Mouse (Mus musculus): ENCODE measurements around the gene Ddb1. TPM values are rescaled to one million over a fixed set of nuclear protein-coding genes. Genes with fewer than 3 reads are reported as not detected.
A peak's percentile ranks its signal among the peaks of the same experiment; 100 is the strongest.
"Not testable (repeated sequence)": the region's sequence is repeated elsewhere in the genome, so short reads cannot be mapped to it uniquely, and the experiment has no call there.

Ddb1 gene
- polyA plus RNA-seq (2015; fragmentation: Nextera tagmentation; extraction: Ambion mirVana), result 194 and 213 TPM in 2 replicates

- Histone ChIP-seq H3K27ac (replicated peaks) (peak within 1 kb of the TSS; percentile 91), H3K9me3 (replicated peaks) (no peaks in the 10 kb centered on the region), H3K4me3 (replicated peaks) (peak within 1 kb of the TSS; percentile 99), H3K4me2 (peak within 1 kb of the TSS; percentile 59), H3K27me3 (replicated peaks) (no peaks in the 10 kb centered on the region), H3K9ac (replicated peaks) (peak within 1 kb of the TSS; percentile 98), H3K36me3 (peaks cover 28% of the 10 kb centered on the region), H3K4me1 (peaks cover 57% of the 10 kb centered on the region)
- ATAC-seq (ENCODE audit: low FRiP score), result peak; percentile 97
- WGBS, result under 1% methylated on average over 49 of the region's 49 CpGs
These were observed at the start of gene Ddb1, which contains the start of gene Tkfc for GRCm38 (mm10) chr19:10605293-10605900. TSS of gene Ddb1 (plus strand) at chr19:10605327. TSS of gene Tkfc (minus strand) at chr19:10605654.

- Histone ChIP-seq H3K4me1 (peaks cover 22% of the 10 kb centered on the region), H3K4me3 (replicated peaks) (peak within 1 kb of the TSS; percentile 66), H3K27me3 (replicated peaks) (no peaks in the 10 kb centered on the region), H3K36me3 (peaks cover 23% of the 10 kb centered on the region), H3K9me3 (replicated peaks) (no peaks in the 10 kb centered on the region), H3K27ac (replicated peaks) (peak within 1 kb of the TSS; percentile 87), H3K4me2 (peak within 1 kb of the TSS; percentile 81), H3K9ac (replicated peaks) (peak within 1 kb of the TSS; percentile 70)
- WGBS, result 1% methylated on average over 43 of the region's 43 CpGs
- peak; percentile 98 for ATAC-seq (ENCODE audit: low FRiP score)
These were observed 49.3 kb upstream of the Ddb1 start, which contains the start of gene Tmem216 for GRCm38 (mm10) chr19:10555624-10556510. TSS of gene Tmem216 (minus strand) at chr19:10556238.

- no peaks in the 10 kb centered on the region for H3K27me3 ChIP-seq (replicated peaks)
- H3K27ac ChIP-seq (replicated peaks), result no peak overlapping the region
- no peak overlapping the region for H3K9ac ChIP-seq (replicated peaks)
- peaks cover 11% of the 10 kb centered on the region for H3K36me3 ChIP-seq
- peaks cover 22% of the 10 kb centered on the region for H3K4me1 ChIP-seq
- 75% methylated on average over 2 of the region's 2 CpGs for WGBS
- ATAC-seq (ENCODE audit: low FRiP score), result no peak
- no peak overlapping the region for H3K4me2 ChIP-seq
- H3K4me3 ChIP-seq (replicated peaks), result no peak overlapping the region
- no peaks in the 10 kb centered on the region for H3K9me3 ChIP-seq (replicated peaks)
These were observed 48.1 kb upstream of the Ddb1 start for GRCm38 (mm10) chr19:10557001-10557400.

GRCm38 (mm10) chr19:10557430-10557829 is 47.7 kb upstream of the Ddb1 start:
- no peak overlapping the region for H3K4me3 ChIP-seq (replicated peaks)
- ATAC-seq (ENCODE audit: low FRiP score), result no peak
- no peaks in the 10 kb centered on the region for H3K9me3 ChIP-seq (replicated peaks)
- H3K4me2 ChIP-seq, result no peak overlapping the region
- 65% methylated on average over 2 of the region's 2 CpGs for WGBS
- peaks cover 22% of the 10 kb centered on the region for H3K4me1 ChIP-seq
- H3K9ac ChIP-seq (replicated peaks), result no peak overlapping the region
- H3K27ac ChIP-seq (replicated peaks), result no peak overlapping the region
- no peaks in the 10 kb centered on the region for H3K27me3 ChIP-seq (replicated peaks)
- H3K36me3 ChIP-seq, result peaks cover 7% of the 10 kb centered on the region; the same call in 1 of the 2 replicates

- H3K27me3 ChIP-seq (replicated peaks); ATAC-seq (ENCODE audit: low FRiP score): not testable (repeated sequence)
- 79% methylated on average over 4 of the region's 4 CpGs for WGBS
These were observed 47.2 kb upstream of the Ddb1 start for GRCm38 (mm10) chr19:10557837-10558375.

GRCm38 (mm10) chr19:10560108-10560507 is 45.0 kb upstream of the Ddb1 start:
- WGBS, result 40% methylated on average over 5 of the region's 5 CpGs
- H3K4me1 ChIP-seq, result peaks cover 12% of the 10 kb centered on the region
- no peak overlapping the region for H3K27ac ChIP-seq (replicated peaks)
- no peak overlapping the region for H3K4me2 ChIP-seq
- H3K9ac ChIP-seq (replicated peaks), result no peak overlapping the region
- H3K4me3 ChIP-seq (replicated peaks), result no peak overlapping the region
- no peak for ATAC-seq (ENCODE audit: low FRiP score)
- H3K27me3 ChIP-seq (replicated peaks), result no peaks in the 10 kb centered on the region
- no peaks in the 10 kb centered on the region for H3K36me3 ChIP-seq
- H3K9me3 ChIP-seq (replicated peaks), result no peaks in the 10 kb centered on the region

More at GRCm38 (mm10) chr19:10557837-10558375, 47.2 kb upstream of the Ddb1 start:
- not testable (repeated sequence) for H3K4me3 ChIP-seq (replicated peaks); H3K9ac ChIP-seq (replicated peaks); H3K9me3 ChIP-seq (replicated peaks); H3K27ac ChIP-seq (replicated peaks); H3K4me2 ChIP-seq; H3K36me3 ChIP-seq
- peaks cover 22% of the 10 kb centered on the region for H3K4me1 ChIP-seq

- no peaks in the 10 kb centered on the region for H3K27me3 ChIP-seq (replicated peaks)
- H3K9me3 ChIP-seq (replicated peaks), result no peaks in the 10 kb centered on the region
- H3K4me3 ChIP-seq (replicated peaks), result no peak overlapping the region
- H3K4me1 ChIP-seq, result peaks cover 3% of the 10 kb centered on the region; the same call in 1 of the 2 replicates
- no peak overlapping the region for H3K27ac ChIP-seq (replicated peaks)
- H3K9ac ChIP-seq (replicated peaks), result no peak overlapping the region
- ATAC-seq (ENCODE audit: low FRiP score), result no peak
- H3K4me2 ChIP-seq, result no peak overlapping the region
- 71% methylated on average over 6 of the region's 6 CpGs for WGBS
- no peaks in the 10 kb centered on the region for H3K36me3 ChIP-seq
These were observed 43.4 kb upstream of the Ddb1 start for GRCm38 (mm10) chr19:10561558-10562314.

GRCm38 (mm10) chr19:10562351-10562750 is 42.8 kb upstream of the Ddb1 start:
- ATAC-seq (ENCODE audit: low FRiP score), result no peak
- H3K9ac ChIP-seq (replicated peaks), result no peak overlapping the region
- H3K27me3 ChIP-seq (replicated peaks), result no peaks in the 10 kb centered on the region
- no peak overlapping the region for H3K4me3 ChIP-seq (replicated peaks)
- no peaks in the 10 kb centered on the region for H3K9me3 ChIP-seq (replicated peaks)
- 75% methylated on average over 5 of the region's 5 CpGs for WGBS
- no peak overlapping the region for H3K27ac ChIP-seq (replicated peaks)
- H3K4me1 ChIP-seq, result no peaks in the 10 kb centered on the region
- no peak overlapping the region for H3K4me2 ChIP-seq
- H3K36me3 ChIP-seq, result no peaks in the 10 kb centered on the region

- Histone ChIP-seq H3K27me3 (replicated peaks) (no peaks in the 10 kb centered on the region), H3K27ac (replicated peaks) (no peak overlapping the region), H3K9me3 (replicated peaks) (no peaks in the 10 kb centered on the region), H3K36me3 (0 out of 2 replicates have a peak, but pooled peaks cover 7% of the 10 kb centered on the region), H3K4me1 (no peaks in the 10 kb centered on the region), H3K4me3 (replicated peaks) (no peak overlapping the region), H3K9ac (replicated peaks) (no peak overlapping the region), H3K4me2 (no peak overlapping the region)
- no peak for ATAC-seq (ENCODE audit: low FRiP score)
- 86% methylated on average over 6 of the region's 6 CpGs for WGBS
These were observed 40.8 kb upstream of the Ddb1 start for GRCm38 (mm10) chr19:10564278-10564677.

- no peak overlapping the region for H3K27ac ChIP-seq (replicated peaks)
- no peaks in the 10 kb centered on the region for H3K4me1 ChIP-seq
- H3K4me3 ChIP-seq (replicated peaks), result no peak overlapping the region
- H3K9ac ChIP-seq (replicated peaks), result no peak overlapping the region
- H3K36me3 ChIP-seq, result peaks cover 15% of the 10 kb centered on the region
- WGBS, result 82% methylated on average over 4 of the region's 4 CpGs
- no peaks in the 10 kb centered on the region for H3K27me3 ChIP-seq (replicated peaks)
- H3K9me3 ChIP-seq (replicated peaks), result no peaks in the 10 kb centered on the region
- no peak overlapping the region for H3K4me2 ChIP-seq
- ATAC-seq (ENCODE audit: low FRiP score), result no peak
These were observed 39.9 kb upstream of the Ddb1 start for GRCm38 (mm10) chr19:10565217-10565616.

- Histone ChIP-seq H3K27me3 (replicated peaks) (no peaks in the 10 kb centered on the region), H3K9me3 (replicated peaks) (no peaks in the 10 kb centered on the region), H3K4me2 (no peak overlapping the region), H3K27ac (replicated peaks) (no peak overlapping the region), H3K9ac (replicated peaks) (no peak overlapping the region), H3K4me1 (no peaks in the 10 kb centered on the region), H3K4me3 (replicated peaks) (no peak overlapping the region), H3K36me3 (peaks cover 57% of the 10 kb centered on the region)
- no peak for ATAC-seq (ENCODE audit: low FRiP score)
- WGBS, result 100% methylated on average over 6 of the region's 6 CpGs
These were observed 35.5 kb upstream of the Ddb1 start for GRCm38 (mm10) chr19:10569627-10570026.

All from neural tube, embryonic 15.5 days (tissue).